Mouse (Mus musculus) bone marrow, adult 2 months (tissue): ENCODE measurements around the gene Cadm4.

Experiments
- CTCF ChIP-seq: fragments of 200-500 bp; IDR thresholded peaks from 2 replicates; pipeline ENCODE4 v1.5.1; 2011; ENCODE audit warnings: low read length, control low read depth; ENCODE audit not compliant: control insufficient read depth, insufficient read depth
- POLR2A ChIP-seq: fragments of 200-500 bp; IDR thresholded peaks from 2 replicates; pipeline ENCODE4 v1.6.1; 2011; ENCODE audit warnings: low read depth, mild to moderate bottlenecking, control low read depth, low read length, borderline replicate concordance; ENCODE audit not compliant: control insufficient read depth

- TF ChIP-seq CTCF, result no peak
- no peak for TF ChIP-seq POLR2A
Measured at GRCm38 (mm10) chr7:24538154-24538553, 56.3 kb downstream of the Cadm4 start.
